Mouse (Mus musculus) right cerebral cortex, postnatal 4 days (tissue): ENCODE measurements around the gene Olfr1286.

Experiments
- DNase-seq: peaks from one replicate; pipeline ENCODE4 v3.0.0-alpha.2; 2022

Olfr1286 gene

GRCm38 (mm10) chr2:111422931-111423330, at the start of gene Olfr1286:
Gene Olfr1286 (minus strand): TSS chr2:111423115.
- no peak for DNase-seq

- no peak for DNase-seq
These were observed 25.9 kb upstream of the Olfr1286 start, which contains the start of gene Olfr1287 for GRCm38 (mm10) chr2:111448842-111449241. Gene Olfr1287 (plus strand): TSS chr2:111449142.

GRCm38 (mm10) chr2:111375222-111375621, 47.7 kb downstream of the Olfr1286 start, which contains the start of gene Olfr1284:
Gene Olfr1284 (plus strand): TSS chr2:111375522.
- DNase-seq, result no peak
